14 mouse cellular contexts compared by ENCODE assay signal in genomic region chr15:95467195-95467594, GRCm38 (mm10).
DNase-seq lines count a peak whose midpoint lies in the region; ATAC-seq lines count a peak whose summit lies in the region.
"Had no signal": no experiment of that assay in that cellular context is flagged by ENCODE, and none has a peak within 500 bp of the region (broad histone marks: within the 10 kb centered on the region; RNA-seq: fewer than 3 reads in every experiment).

No protein-coding gene starts in this region.

- H3K27ac ChIP-seq in hindbrain, embryonic 13.5 days: peak overlapping the region; percentile 70
- no peak overlapping the region for H3K27ac ChIP-seq in hindbrain, embryonic 12.5 days
- H3K27ac ChIP-seq in lung, embryonic 15.5 days: no peak overlapping the region
- no peak overlapping the region for H3K27ac ChIP-seq in embryonic facial prominence, embryonic 11.5 days (replicated peaks; ENCODE audit: low read depth, low read length)
- H3K27ac ChIP-seq: liver, embryonic 14.5 days had no signal

- peaks cover 8% of the 10 kb centered on the region; the same call in 1 of the 2 replicates for H3K4me1 ChIP-seq in hindbrain, embryonic 13.5 days (replicated peaks)
- no peaks in the 10 kb centered on the region for H3K4me1 ChIP-seq in hindbrain, embryonic 12.5 days
- H3K4me1 ChIP-seq in lung, embryonic 15.5 days: no peaks in the 10 kb centered on the region
- no peaks in the 10 kb centered on the region for H3K4me1 ChIP-seq in embryonic facial prominence, embryonic 11.5 days (ENCODE audit: control insufficient read depth, insufficient read depth, low read length)
- H3K4me1 ChIP-seq: megakaryocyte, embryonic 14.5 days had no signal

- no peak overlapping the region for H3K4me2 ChIP-seq in hindbrain, embryonic 13.5 days
- H3K4me2 ChIP-seq in hindbrain, embryonic 12.5 days (replicated peaks): no peak overlapping the region
- H3K4me2 ChIP-seq in lung, embryonic 15.5 days: 0 out of 2 replicates have a peak overlapping the region, but pooled peaks have one; percentile 6
- no peak overlapping the region for H3K4me2 ChIP-seq in embryonic facial prominence, embryonic 11.5 days (ENCODE audit: low read depth, low read length)

- H3K4me3 ChIP-seq in hindbrain, embryonic 13.5 days: no peak overlapping the region
- no peak overlapping the region for H3K4me3 ChIP-seq in hindbrain, embryonic 12.5 days
- no peak overlapping the region for H3K4me3 ChIP-seq in lung, embryonic 15.5 days
- no peak overlapping the region for H3K4me3 ChIP-seq in embryonic facial prominence, embryonic 11.5 days (ENCODE audit: low read depth, low read length)
- H3K4me3 ChIP-seq: megakaryocyte, embryonic 14.5 days had no signal

- H3K27me3 ChIP-seq in hindbrain, embryonic 13.5 days: no peaks in the 10 kb centered on the region
- H3K27me3 ChIP-seq in hindbrain, embryonic 12.5 days: no peaks in the 10 kb centered on the region
- H3K27me3 ChIP-seq in lung, embryonic 15.5 days: no peaks in the 10 kb centered on the region
- H3K27me3 ChIP-seq in embryonic facial prominence, embryonic 11.5 days (ENCODE audit: control insufficient read depth, insufficient read depth, low read length): no peaks in the 10 kb centered on the region
- H3K27me3 ChIP-seq: megakaryocyte, embryonic 14.5 days had no signal

- WGBS in hindbrain, embryonic 13.5 days: 59% methylated on average over 6 of the region's 6 CpGs
- WGBS in hindbrain, embryonic 12.5 days: 61% methylated on average over 6 of the region's 6 CpGs
- WGBS in lung, embryonic 15.5 days: 31% methylated on average over 6 of the region's 6 CpGs
- WGBS in embryonic facial prominence, embryonic 11.5 days: 40% methylated on average over 6 of the region's 6 CpGs

- peaks cover 14% of the 10 kb centered on the region for H3K36me3 ChIP-seq in hindbrain, embryonic 13.5 days
- H3K36me3 ChIP-seq in hindbrain, embryonic 12.5 days: 0 out of 2 replicates have a peak, but pooled peaks cover 2% of the 10 kb centered on the region
- H3K36me3 ChIP-seq in lung, embryonic 15.5 days: no peaks in the 10 kb centered on the region
- no peaks in the 10 kb centered on the region for H3K36me3 ChIP-seq in embryonic facial prominence, embryonic 11.5 days (replicated peaks; ENCODE audit: control insufficient read depth, insufficient read depth, low read depth, low read length)

- DNase-seq in lung, postnatal 4 days: no peak
- peak; percentile 29 for DNase-seq in embryonic facial prominence, embryonic 11.5 days (ENCODE audit: low spot score)
- DNase-seq in thymus, postnatal 25 days: peak; percentile 42
- no peak for DNase-seq in urinary bladder, postnatal 10 days (ENCODE audit: low spot score)
- DNase-seq: adrenal gland, adult 2 months; heart, adult 18-20 months; heart, postnatal 14 days; retina, postnatal 1 day; spleen, adult 18-20 months had no signal

- no peaks in the 10 kb centered on the region for H3K9me3 ChIP-seq in hindbrain, embryonic 13.5 days
- H3K9me3 ChIP-seq in hindbrain, embryonic 12.5 days (replicated peaks): no peaks in the 10 kb centered on the region
- H3K9me3 ChIP-seq in lung, embryonic 15.5 days: no peaks in the 10 kb centered on the region
- H3K9me3 ChIP-seq in embryonic facial prominence, embryonic 11.5 days (replicated peaks; ENCODE audit: control insufficient read depth, low read length): no peaks in the 10 kb centered on the region

- H3K9ac ChIP-seq in hindbrain, embryonic 13.5 days: no peak overlapping the region
- no peak overlapping the region for H3K9ac ChIP-seq in hindbrain, embryonic 12.5 days
- H3K9ac ChIP-seq in lung, embryonic 15.5 days: no peak overlapping the region
- no peak overlapping the region for H3K9ac ChIP-seq in embryonic facial prominence, embryonic 11.5 days (replicated peaks; ENCODE audit: low read length)
- H3K9ac ChIP-seq: liver, embryonic 14.5 days had no signal

- no peak for ATAC-seq in hindbrain, embryonic 13.5 days (ENCODE audit: low FRiP score)
- no peak for ATAC-seq in hindbrain, embryonic 12.5 days (ENCODE audit: low FRiP score)
- peak; percentile 46; the same call in 1 of the 2 replicates for ATAC-seq in lung, embryonic 15.5 days (ENCODE audit: borderline replicate concordance, extremely low read depth, low FRiP score, low TSS enrichment)
- ATAC-seq in embryonic facial prominence, embryonic 11.5 days (replicated peaks; ENCODE audit: insufficient number of reproducible peaks, low FRiP score, low TSS enrichment, low read depth): no peak

Comparison
In these comparisons a context has a peak if more than half of its experiments do, and no peak if none do; other contexts are left out.
1. DNase-seq: peak in embryonic facial prominence, embryonic 11.5 days (single experiment) and thymus, postnatal 25 days (single experiment); none in lung, postnatal 4 days (0 of 2) and urinary bladder, postnatal 10 days (single experiment).